Mouse (Mus musculus): ENCODE measurements around the gene Iqck.

The Iqck gene

GRCm38 (mm10) chr7:118956616-118957246 lies 101.2 kb downstream of the Iqck start:
- DNase-seq = no peak

- no peak for DNase-seq
Observed at GRCm38 (mm10) chr7:118959209-118959608, 103.7 kb downstream of the Iqck start.

GRCm38 (mm10) chr7:118964777-118965176 lies 109.2 kb downstream of the Iqck start:
- DNase-seq = no peak

GRCm38 (mm10) chr7:118965198-118965597 lies 109.6 kb downstream of the Iqck start:
- DNase-seq = no peak

- no peak for DNase-seq
Observed at GRCm38 (mm10) chr7:118968870-118969269, 113.3 kb downstream of the Iqck start.

- no peak for DNase-seq
Observed at GRCm38 (mm10) chr7:118971499-118971898, 115.9 kb downstream of the Iqck start.

GRCm38 (mm10) chr7:118972306-118972705 lies 116.8 kb downstream of the Iqck start:
- DNase-seq = peak in 1 of 2 experiments; percentile 6

GRCm38 (mm10) chr7:118973377-118973776 lies 117.8 kb downstream of the Iqck start:
- no peak for DNase-seq

- no peak for DNase-seq
Observed at GRCm38 (mm10) chr7:118975837-118976236, 120.3 kb downstream of the Iqck start.

- peak; percentile 35 to 64 for DNase-seq
Observed at GRCm38 (mm10) chr7:118976414-118977166, 121.0 kb downstream of the Iqck start.

GRCm38 (mm10) chr7:118977167-118977543 lies 121.6 kb downstream of the Iqck start:
- DNase-seq = no peak

- no peak for DNase-seq
Observed at GRCm38 (mm10) chr7:118979121-118979520, 123.6 kb downstream of the Iqck start.

GRCm38 (mm10) chr7:118979708-118980107 lies 124.2 kb downstream of the Iqck start:
- DNase-seq = no peak

- no peak for DNase-seq
Observed at GRCm38 (mm10) chr7:118981346-118981745, 125.8 kb downstream of the Iqck start.

GRCm38 (mm10) chr7:118981831-118982230 lies 126.3 kb downstream of the Iqck start:
- DNase-seq = no peak

- no peak for DNase-seq
Observed at GRCm38 (mm10) chr7:118982586-118982985, 127.0 kb downstream of the Iqck start.

GRCm38 (mm10) chr7:118983961-118984360 lies 128.4 kb downstream of the Iqck start:
- DNase-seq = peak; percentile 19 to 46

GRCm38 (mm10) chr7:118985786-118986185 lies 130.2 kb downstream of the Iqck start:
- DNase-seq = no peak

- no peak for DNase-seq
Observed at GRCm38 (mm10) chr7:118986369-118986768, 130.8 kb downstream of the Iqck start.

GRCm38 (mm10) chr7:118989275-118989856 lies 133.8 kb downstream of the Iqck start:
- DNase-seq = no peak

- no peak for DNase-seq
Observed at GRCm38 (mm10) chr7:118990282-118990681, 134.7 kb downstream of the Iqck start.

GRCm38 (mm10) chr7:118991341-118991884 lies 135.9 kb downstream of the Iqck start:
- DNase-seq = no peak

- no peak for DNase-seq
Observed at GRCm38 (mm10) chr7:118992080-118992560, 136.6 kb downstream of the Iqck start.
